8 mouse cellular contexts compared by ENCODE assay signal in genomic region chr1:59482696-59483520, GRCm38 (mm10). TPM values are rescaled to one million over a fixed set of nuclear protein-coding genes. Genes with fewer than 3 reads are reported as not detected.
DNase-seq lines count a peak whose midpoint lies in the region; ATAC-seq lines count a peak whose summit lies in the region.

No protein-coding gene starts in this region.

- no peak for DNase-seq in frontal cortex, postnatal 25 days (ENCODE audit: low spot score in 2 of 2)
- peak; percentile 72 for DNase-seq in cerebellum, adult 11 months
- DNase-seq in midbrain, embryonic 14.5 days = peak; percentile 67

- peak overlapping the region; percentile 83 for H3K4me2 ChIP-seq in forebrain, embryonic 16.5 days (ENCODE audit: low read length)
- H3K4me2 ChIP-seq in hindbrain, embryonic 13.5 days = peak overlapping the region; percentile 99
- H3K4me2 ChIP-seq in limb, embryonic 13.5 days (replicated peaks) = peak overlapping the region; percentile 99
- H3K4me2 ChIP-seq in midbrain, embryonic 14.5 days (ENCODE audit: low read length) = peak overlapping the region; percentile 98
- peak overlapping the region; percentile 98 for H3K4me2 ChIP-seq in stomach, embryonic 15.5 days

- H3K36me3 ChIP-seq in forebrain, embryonic 16.5 days (ENCODE audit: control insufficient read depth, insufficient read depth) = no peaks in the 10 kb centered on the region
- no peaks in the 10 kb centered on the region for H3K36me3 ChIP-seq in hindbrain, embryonic 13.5 days
- H3K36me3 ChIP-seq in limb, embryonic 13.5 days = peaks cover 13% of the 10 kb centered on the region
- H3K36me3 ChIP-seq in midbrain, embryonic 14.5 days (ENCODE audit: control insufficient read depth, insufficient read depth, low read length) = no peaks in the 10 kb centered on the region
- no peaks in the 10 kb centered on the region for H3K36me3 ChIP-seq in stomach, embryonic 15.5 days

- H3K27ac ChIP-seq in forebrain, embryonic 16.5 days (ENCODE audit: low read length) = peak overlapping the region; percentile 38
- peak overlapping the region; percentile 72 for H3K27ac ChIP-seq in hindbrain, embryonic 13.5 days
- H3K27ac ChIP-seq in limb, embryonic 13.5 days = peak overlapping the region; percentile 98
- H3K27ac ChIP-seq in midbrain, embryonic 14.5 days (replicated peaks; ENCODE audit: low read depth, low read length) = peak overlapping the region; percentile 66; the same call in 1 of the 2 replicates
- H3K27ac ChIP-seq in stomach, embryonic 15.5 days = peak overlapping the region; percentile 97

- H3K4me3 ChIP-seq in forebrain, embryonic 16.5 days (replicated peaks; ENCODE audit: low read length) = peak overlapping the region; percentile 63
- H3K4me3 ChIP-seq in hindbrain, embryonic 13.5 days = peak overlapping the region; percentile 65
- H3K4me3 ChIP-seq in limb, embryonic 13.5 days = peak overlapping the region; percentile 93
- H3K4me3 ChIP-seq in midbrain, embryonic 14.5 days (replicated peaks; ENCODE audit: low read depth, low read length) = peak overlapping the region; percentile 58
- peak overlapping the region; percentile 77 for H3K4me3 ChIP-seq in stomach, embryonic 15.5 days (replicated peaks)

- WGBS in forebrain, embryonic 16.5 days = under 1% methylated on average over 88 of the region's 88 CpGs
- under 1% methylated on average over 88 of the region's 88 CpGs for WGBS in hindbrain, embryonic 13.5 days
- WGBS in limb, embryonic 13.5 days = under 1% methylated on average over 81 of the region's 88 CpGs
- WGBS in midbrain, embryonic 14.5 days = under 1% methylated on average over 88 of the region's 88 CpGs
- under 1% methylated on average over 87 of the region's 88 CpGs for WGBS in stomach, embryonic 15.5 days

- ATAC-seq in frontal cortex, adult (ENCODE audit: low TSS enrichment) = peak; percentile 41; the same call in 1 of the 2 replicates
- peak; percentile 14 for ATAC-seq in forebrain, embryonic 16.5 days
- ATAC-seq in hindbrain, embryonic 13.5 days (ENCODE audit: low FRiP score) = peak; percentile 4; the same call in 1 of the 2 replicates
- no peak for ATAC-seq in limb, embryonic 13.5 days (ENCODE audit: low FRiP score, low read depth)
- ATAC-seq in midbrain, embryonic 14.5 days (ENCODE audit: low FRiP score, low TSS enrichment) = peak; percentile 9; the same call in 1 of the 2 replicates
- ATAC-seq in stomach, embryonic 15.5 days (ENCODE audit: insufficient read depth, low FRiP score, low read depth) = no peak

- H3K9ac ChIP-seq in forebrain, embryonic 16.5 days (replicated peaks; ENCODE audit: low read depth, low read length) = peak overlapping the region; percentile 52
- peak overlapping the region; percentile 80 for H3K9ac ChIP-seq in hindbrain, embryonic 13.5 days
- H3K9ac ChIP-seq in limb, embryonic 13.5 days = peak overlapping the region; percentile 98
- H3K9ac ChIP-seq in midbrain, embryonic 14.5 days (replicated peaks; ENCODE audit: low read length) = peak overlapping the region; percentile 55
- H3K9ac ChIP-seq in stomach, embryonic 15.5 days = peak overlapping the region; percentile 80

- no peaks in the 10 kb centered on the region for H3K9me3 ChIP-seq in forebrain, embryonic 16.5 days (ENCODE audit: control insufficient read depth, low read length)
- no peaks in the 10 kb centered on the region for H3K9me3 ChIP-seq in hindbrain, embryonic 13.5 days
- H3K9me3 ChIP-seq in limb, embryonic 13.5 days = no peaks in the 10 kb centered on the region
- H3K9me3 ChIP-seq in midbrain, embryonic 14.5 days (ENCODE audit: control insufficient read depth, low read length) = no peaks in the 10 kb centered on the region
- no peaks in the 10 kb centered on the region for H3K9me3 ChIP-seq in stomach, embryonic 15.5 days

- peaks cover 2% of the 10 kb centered on the region for H3K27me3 ChIP-seq in forebrain, embryonic 16.5 days (replicated peaks; ENCODE audit: control insufficient read depth, insufficient read depth, low read length)
- H3K27me3 ChIP-seq in hindbrain, embryonic 13.5 days = peaks cover 25% of the 10 kb centered on the region
- no peaks in the 10 kb centered on the region for H3K27me3 ChIP-seq in limb, embryonic 13.5 days
- H3K27me3 ChIP-seq in midbrain, embryonic 14.5 days (ENCODE audit: control insufficient read depth, insufficient read depth, low read length) = peaks cover 18% of the 10 kb centered on the region; the same call in 1 of the 2 replicates
- no peaks in the 10 kb centered on the region for H3K27me3 ChIP-seq in stomach, embryonic 15.5 days (replicated peaks)

- peaks cover 57% of the 10 kb centered on the region for H3K4me1 ChIP-seq in forebrain, embryonic 16.5 days (replicated peaks; ENCODE audit: control insufficient read depth, insufficient read depth, low read length)
- H3K4me1 ChIP-seq in hindbrain, embryonic 13.5 days (replicated peaks) = peaks cover 58% of the 10 kb centered on the region
- peaks cover 55% of the 10 kb centered on the region for H3K4me1 ChIP-seq in limb, embryonic 13.5 days
- H3K4me1 ChIP-seq in midbrain, embryonic 14.5 days (ENCODE audit: control insufficient read depth, insufficient read depth, low read length) = peaks cover 32% of the 10 kb centered on the region
- peaks cover 40% of the 10 kb centered on the region for H3K4me1 ChIP-seq in stomach, embryonic 15.5 days

RNA-seq across cellular contexts. Expression of gene Fzd7, which starts 0.7 kb away (rescaled TPM):
- 2.7 and 3.4 TPM in 2 replicates for polyA plus RNA-seq in forebrain, embryonic 16.5 days (2015; fragmentation: Nextera tagmentation; extraction: Ambion mirVana)
- polyA plus RNA-seq in hindbrain, embryonic 13.5 days (2015; fragmentation: Nextera tagmentation; extraction: Ambion mirVana) = 3.3 and 3.6 TPM in 2 replicates
- 12.8 and 13.4 TPM in 2 replicates for polyA plus RNA-seq in limb, embryonic 13.5 days (2015; fragmentation: Nextera tagmentation; extraction: Ambion mirVana)
- 4.2 TPM in 2 replicates for polyA plus RNA-seq in midbrain, embryonic 14.5 days (2014; fragmentation: Nextera tagmentation; extraction: Ambion mirVana)
- polyA plus RNA-seq in stomach, embryonic 15.5 days (2015; fragmentation: Nextera tagmentation; extraction: Ambion mirVana) = 7.7 and 9.6 TPM in 2 replicates

RNA-seq across cellular contexts. Expression of gene Gm973, which starts 33.2 kb away (rescaled TPM):
- polyA plus RNA-seq in forebrain, embryonic 16.5 days (2015; fragmentation: Nextera tagmentation; extraction: Ambion mirVana) = 6.2 and 6.3 TPM in 2 replicates
- 7.9 and 8.6 TPM in 2 replicates for polyA plus RNA-seq in hindbrain, embryonic 13.5 days (2015; fragmentation: Nextera tagmentation; extraction: Ambion mirVana)
- polyA plus RNA-seq in limb, embryonic 13.5 days (2015; fragmentation: Nextera tagmentation; extraction: Ambion mirVana) = 0.45 and 1.4 TPM in 2 replicates
- 7.9 and 10.3 TPM in 2 replicates for polyA plus RNA-seq in midbrain, embryonic 14.5 days (2014; fragmentation: Nextera tagmentation; extraction: Ambion mirVana)
- polyA plus RNA-seq in stomach, embryonic 15.5 days (2015; fragmentation: Nextera tagmentation; extraction: Ambion mirVana) = 0.39 and 0.55 TPM in 2 replicates

Comparison
In these comparisons a context has a peak if more than half of its experiments do, and no peak if none do; other contexts are left out.
1. ATAC-seq: peak in frontal cortex, adult (single experiment), forebrain, embryonic 16.5 days (single experiment), hindbrain, embryonic 13.5 days (single experiment) and midbrain, embryonic 14.5 days (single experiment); none in limb, embryonic 13.5 days (single experiment) and stomach, embryonic 15.5 days (single experiment).
2. DNase-seq: peak in cerebellum, adult 11 months (single experiment) and midbrain, embryonic 14.5 days (single experiment); none in frontal cortex, postnatal 25 days (0 of 2).
3. H3K27ac ChIP-seq: peak in every context shown above with its lines; median percentile 98 in limb, embryonic 13.5 days; 97 in stomach, embryonic 15.5 days; 72 in hindbrain, embryonic 13.5 days; 66 in midbrain, embryonic 14.5 days; 38 in forebrain, embryonic 16.5 days.
4. Peak in every context shown above with its lines, with median percentiles within 50 percentile points of each other: H3K4me2 ChIP-seq, H3K4me3 ChIP-seq and H3K9ac ChIP-seq.